Mouse (Mus musculus): ENCODE measurements around the gene Vmn1r218. TPM values are rescaled to one million over a fixed set of nuclear protein-coding genes. Genes with fewer than 3 reads are reported as not detected.

Gene Vmn1r218
- polyA plus RNA-seq, 1 experiment from 2014 or later, result not detected

Other genes with a start within 250 kb of the Vmn1r218 start
- not detected in 2 replicates for gene Vmn1r212, start 248.9 kb upstream of the Vmn1r218 start, polyA plus RNA-seq (2015; fragmentation: Nextera tagmentation; extraction: Ambion mirVana)
- not detected in 2 replicates for gene Vmn1r213, start 125.5 kb upstream of the Vmn1r218 start, polyA plus RNA-seq (2015; fragmentation: Nextera tagmentation; extraction: Ambion mirVana)
- gene Vmn1r214, start 102.7 kb upstream of the Vmn1r218 start, polyA plus RNA-seq (2015; fragmentation: Nextera tagmentation; extraction: Ambion mirVana), result not detected in 2 replicates
- gene Vmn1r215, start 65.1 kb upstream of the Vmn1r218 start, polyA plus RNA-seq (2015; fragmentation: Nextera tagmentation; extraction: Ambion mirVana), result not detected in 2 replicates
- not detected in 2 replicates for gene Vmn1r217, start 14.9 kb upstream of the Vmn1r218 start, polyA plus RNA-seq (2015; fragmentation: Nextera tagmentation; extraction: Ambion mirVana)
- gene Vmn1r219, start 26.2 kb downstream of the Vmn1r218 start, polyA plus RNA-seq (2015; fragmentation: Nextera tagmentation; extraction: Ambion mirVana), result not detected in 2 replicates
- gene Vmn1r220, start 54.8 kb downstream of the Vmn1r218 start, polyA plus RNA-seq (2015; fragmentation: Nextera tagmentation; extraction: Ambion mirVana), result not detected in 2 replicates
- gene Vmn1r221, start 81.0 kb downstream of the Vmn1r218 start, polyA plus RNA-seq (2015; fragmentation: Nextera tagmentation; extraction: Ambion mirVana), result not detected in 2 replicates
- not detected in 2 replicates for gene Vmn1r222, start 102.8 kb downstream of the Vmn1r218 start, polyA plus RNA-seq (2015; fragmentation: Nextera tagmentation; extraction: Ambion mirVana)
- gene Vmn1r223, start 114.0 kb downstream of the Vmn1r218 start, polyA plus RNA-seq (2015; fragmentation: Nextera tagmentation; extraction: Ambion mirVana), result not detected in 2 replicates
- gene Zfp322a, start 236.1 kb downstream of the Vmn1r218 start, polyA plus RNA-seq (2015; fragmentation: Nextera tagmentation; extraction: Ambion mirVana), result 33.4 and 39.1 TPM in 2 replicates